In genomic region chr3:40693435-40693834, GRCm38 (mm10) we compare ENCODE assay signal across 13 mouse cellular contexts. TPM values are rescaled to one million over a fixed set of nuclear protein-coding genes. Genes with fewer than 3 reads are reported as not detected.
"Had no signal": no experiment of that assay in that cellular context is flagged by ENCODE, and none has a peak within 500 bp of the region (broad histone marks: within the 10 kb centered on the region; RNA-seq: fewer than 3 reads in every experiment).

No protein-coding gene starts in this region.

- H3K27ac ChIP-seq: kidney, postnatal 0 days; limb, embryonic 13.5 days; liver, embryonic 14.5 days; midbrain, embryonic 13.5 days had no signal

- H3K27me3 ChIP-seq: limb, embryonic 13.5 days; midbrain, embryonic 13.5 days had no signal

- DNase-seq: kidney, postnatal 36 days; layer of hippocampus, adult 9-11 months; layer of hippocampus, postnatal 36 days; left cerebral cortex, postnatal 4 days; lung, adult 18-20 months; right cerebral cortex, postnatal 14 days; thymus, postnatal 36 days had no signal

- H3K9ac ChIP-seq: limb, embryonic 13.5 days; liver, embryonic 14.5 days; midbrain, embryonic 13.5 days had no signal

- H3K9me3 ChIP-seq: limb, embryonic 13.5 days; midbrain, embryonic 13.5 days had no signal

- H3K4me1 ChIP-seq: limb, embryonic 13.5 days had no signal

- H3K4me3 ChIP-seq: limb, embryonic 13.5 days; midbrain, embryonic 13.5 days had no signal

- ATAC-seq: midbrain, embryonic 13.5 days had no signal

- H3K4me2 ChIP-seq: limb, embryonic 13.5 days; midbrain, embryonic 13.5 days had no signal

RNA-seq across cellular contexts. Expression of gene Slc25a31, which starts 15.2 kb away (rescaled TPM):
- total RNA-seq: layer of hippocampus, adult 18-20 months; liver, adult 2 months had no signal
